Mouse (Mus musculus): Measurements from ENCODE around the gene Mog.
"Not testable (repeated sequence)": the region's sequence is repeated elsewhere in the genome, so short reads cannot be mapped to it uniquely, and the experiment has no call there.

Mog gene

GRCm38 (mm10) chr17:37044651-37045244 is 21.6 kb upstream of the Mog start:
- DNase-seq = no peak

GRCm38 (mm10) chr17:37039127-37039894 is 16.1 kb upstream of the Mog start:
- DNase-seq = no peak

- no peak for DNase-seq
These were observed 6.0 kb upstream of the Mog start for GRCm38 (mm10) chr17:37029162-37029561.

GRCm38 (mm10) chr17:37028683-37029120 is 5.5 kb upstream of the Mog start:
- peak; percentile 97 for DNase-seq

DNA sequence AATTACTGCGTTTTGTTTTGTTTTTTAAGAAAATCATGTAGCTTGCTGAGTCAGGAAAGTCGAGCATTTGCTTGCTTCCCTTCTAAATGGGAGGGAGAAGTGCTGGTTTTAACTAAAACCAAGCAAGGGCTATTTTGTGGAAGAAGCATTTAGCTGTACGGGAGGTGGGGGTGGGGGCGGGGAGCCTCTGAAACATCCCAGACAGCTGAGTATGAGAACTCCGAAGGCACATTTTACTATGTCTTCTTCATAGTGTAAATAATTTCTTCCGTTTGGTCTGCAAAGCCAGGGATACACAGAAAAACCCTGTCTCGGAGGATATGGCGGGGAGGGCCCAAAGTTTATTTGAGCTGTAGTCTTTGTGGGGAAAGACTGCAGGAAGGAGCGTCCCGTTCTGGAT is 5.0 kb upstream of the Mog start:
- no peak for DNase-seq

DNA sequence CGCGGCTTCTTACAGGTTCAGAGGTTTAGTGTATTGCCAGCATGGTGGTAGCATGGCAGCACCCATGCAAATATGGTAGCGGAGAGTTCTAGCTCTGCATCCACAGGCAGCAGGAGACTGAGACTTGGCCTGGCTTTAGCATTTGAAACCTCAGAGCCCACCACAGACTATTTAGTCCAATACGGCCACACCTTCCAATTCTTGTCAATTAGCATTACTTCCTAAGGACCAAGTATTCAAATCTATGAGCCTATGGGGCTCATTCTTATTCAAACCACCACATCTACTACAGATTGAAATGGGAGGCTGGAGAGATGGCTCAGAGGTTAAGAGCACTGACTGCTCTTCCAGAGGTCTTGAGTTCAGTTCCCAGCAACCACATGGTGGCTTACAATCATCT is 4.3 kb upstream of the Mog start:
- DNase-seq = no peak

- no peak for DNase-seq
These were observed 3.2 kb upstream of the Mog start for GRCm38 (mm10) chr17:37026425-37026824.

DNA sequence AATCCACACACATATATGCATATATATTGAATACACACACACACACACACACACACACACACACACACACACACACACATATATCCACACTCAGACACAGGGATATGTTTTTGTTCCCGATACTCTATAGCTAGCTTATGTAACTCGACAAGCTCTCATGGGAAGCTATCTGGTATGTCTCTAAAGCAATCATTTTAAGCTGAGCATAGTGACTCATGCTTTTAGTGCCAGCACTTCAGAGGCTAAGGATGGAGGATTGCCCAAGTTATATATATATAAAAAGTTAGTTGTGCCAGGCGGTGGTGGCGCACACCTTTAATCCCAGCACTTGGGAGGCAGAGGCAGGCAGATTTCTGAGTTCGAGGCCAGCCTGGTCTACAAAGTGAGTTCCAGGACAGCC is 4.0 kb downstream of the Mog start:
- not testable (repeated sequence) for DNase-seq

DNA sequence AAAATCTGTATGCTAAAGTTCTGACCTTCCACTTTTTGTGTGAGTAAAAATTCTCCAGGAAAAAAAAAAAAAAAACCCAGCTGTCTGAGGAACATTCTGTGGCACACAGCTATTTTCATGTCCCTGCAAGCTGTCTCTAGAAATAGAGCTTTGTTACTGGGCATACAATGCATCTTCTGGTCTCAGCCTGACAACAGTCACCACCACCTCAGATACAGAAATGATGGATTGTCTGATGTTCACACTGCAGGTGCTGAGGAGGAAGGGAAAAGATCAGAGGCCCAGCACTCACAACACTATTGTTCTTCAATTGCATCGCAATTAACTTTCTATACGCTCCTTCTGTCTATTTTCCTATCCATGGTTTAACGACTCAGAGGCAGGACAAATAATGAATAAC is 4.9 kb downstream of the Mog start:
- DNase-seq = no peak

DNA sequence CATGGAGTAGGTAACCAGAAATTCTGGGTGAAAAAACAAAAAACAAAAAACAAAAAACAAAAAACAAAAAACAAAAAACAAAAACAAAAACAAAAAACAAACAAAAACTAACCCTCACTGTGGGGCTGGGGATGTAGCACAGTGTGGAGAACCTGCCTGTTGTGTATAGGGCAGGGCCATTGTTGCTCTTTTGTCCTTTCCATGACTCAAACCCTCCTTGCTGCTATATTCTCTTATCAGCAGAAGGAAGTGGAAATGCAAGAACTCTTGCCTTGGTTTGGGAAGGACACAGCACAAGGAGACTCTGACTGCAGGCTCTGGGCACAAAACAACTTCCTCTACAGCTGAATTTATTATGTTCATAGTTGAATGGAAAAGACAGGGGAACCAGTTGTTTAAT is 6.9 kb downstream of the Mog start:
- no peak for DNase-seq

DNA sequence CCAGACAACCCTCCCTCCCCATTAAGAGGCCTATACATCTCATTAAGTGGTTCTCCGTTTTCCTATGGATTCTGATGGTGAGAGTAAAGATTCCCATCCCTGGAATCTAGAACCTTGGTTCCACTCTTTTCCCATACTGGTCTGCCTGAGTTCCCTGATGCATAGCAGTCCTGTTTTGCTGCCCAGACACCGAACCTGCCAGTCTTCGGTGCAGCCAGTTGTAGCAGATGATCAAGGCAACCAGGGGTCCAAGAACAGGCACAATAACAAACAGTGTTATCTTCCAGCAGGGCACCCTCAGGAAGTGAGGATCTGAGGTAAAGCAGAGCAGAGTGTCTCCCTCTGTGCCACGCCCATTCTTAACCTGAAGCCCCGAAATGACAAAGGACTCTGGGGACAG is 11.1 kb downstream of the Mog start:
- no peak for DNase-seq

GRCm38 (mm10) chr17:37011719-37012118 is 11.5 kb downstream of the Mog start:
- DNase-seq = no peak

DNA sequence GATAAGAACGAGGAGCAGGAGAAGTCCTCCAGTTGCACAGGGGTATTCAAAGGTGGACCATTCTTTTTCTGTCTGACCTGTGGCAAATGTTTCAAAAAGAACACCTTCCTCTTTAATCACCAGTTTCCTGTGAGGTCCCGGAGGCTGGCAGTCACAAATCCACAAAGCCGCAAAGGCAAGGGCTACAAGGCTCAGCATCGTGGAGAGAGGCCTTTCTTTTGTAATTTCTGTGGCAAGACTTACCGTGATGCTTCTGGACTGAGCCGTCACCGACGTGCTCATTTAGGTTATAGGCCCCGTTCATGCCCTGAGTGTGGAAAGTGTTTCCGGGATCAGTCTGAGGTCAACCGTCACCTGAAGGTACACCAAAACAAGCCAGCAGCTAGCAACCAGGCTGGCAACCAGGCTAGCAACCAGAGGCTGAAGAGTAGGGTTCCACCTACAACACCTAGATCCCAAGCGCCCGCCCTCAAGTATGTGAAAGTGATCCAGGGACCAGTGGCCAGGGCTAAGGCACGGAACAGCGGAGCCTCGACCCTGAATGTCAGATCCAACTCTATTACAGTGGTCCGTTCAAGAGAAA is 13.6 kb downstream of the Mog start:
- no peak for DNase-seq

- no peak for DNase-seq
These were observed 15.0 kb downstream of the Mog start for GRCm38 (mm10) chr17:37008161-37008560.

DNA sequence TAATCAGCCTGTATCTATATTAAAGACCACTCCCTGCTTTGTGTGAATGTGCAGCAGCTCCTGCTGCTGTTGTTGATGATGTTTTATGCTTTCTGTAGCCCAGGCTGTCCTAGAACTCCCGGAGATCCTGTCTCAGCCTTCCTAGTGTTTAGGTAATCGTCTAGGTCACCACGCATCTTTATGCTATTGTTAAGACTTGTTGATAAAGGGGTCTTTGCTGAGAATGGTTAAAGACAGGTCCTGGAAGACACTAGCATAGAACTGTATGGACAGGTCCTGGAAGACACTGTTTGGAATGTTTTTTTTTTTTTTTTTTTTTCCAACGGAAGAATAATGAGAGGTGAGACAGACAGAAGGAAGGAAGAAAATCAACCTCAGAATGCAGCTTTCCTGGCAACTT is 19.8 kb downstream of the Mog start:
- no peak for DNase-seq

GRCm38 (mm10) chr17:37002364-37003330 is 20.6 kb downstream of the Mog start:
- peak; percentile 90 for DNase-seq

- DNase-seq = no peak
These were observed 22.3 kb downstream of the Mog start, which contains the start of gene Zfp57 for GRCm38 (mm10) chr17:37000863-37001262. Zfp57 (plus strand) TSS chr17:37001163.

- DNase-seq = no peak
These were observed 24.7 kb downstream of the Mog start for GRCm38 (mm10) chr17:36998477-36998876.

- DNase-seq = peak; percentile 91
These were observed 26.0 kb downstream of the Mog start for GRCm38 (mm10) chr17:36997033-36997735.

DNA sequence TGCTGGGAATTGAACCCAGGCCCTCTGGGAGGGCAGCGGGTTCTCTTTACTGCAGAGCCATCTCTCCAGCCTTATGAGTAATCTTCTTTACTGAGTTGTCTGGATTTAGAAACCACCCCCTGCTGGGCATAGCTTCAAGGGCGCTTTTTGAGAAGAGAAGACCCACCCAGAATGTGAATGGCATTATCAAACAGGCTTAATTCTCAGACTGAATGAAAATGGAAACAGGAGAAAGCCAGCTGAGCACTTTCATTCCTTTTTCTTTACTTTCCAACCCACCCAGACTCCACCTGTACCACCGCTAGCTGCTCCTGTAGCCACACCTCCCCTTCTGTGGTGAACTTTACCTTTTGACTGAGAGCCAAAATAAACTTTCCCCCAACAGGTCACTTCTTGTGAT is 27.8 kb downstream of the Mog start:
- DNase-seq = no peak

- no peak for DNase-seq
These were observed 28.7 kb downstream of the Mog start for GRCm38 (mm10) chr17:36994528-36994927.

DNA sequence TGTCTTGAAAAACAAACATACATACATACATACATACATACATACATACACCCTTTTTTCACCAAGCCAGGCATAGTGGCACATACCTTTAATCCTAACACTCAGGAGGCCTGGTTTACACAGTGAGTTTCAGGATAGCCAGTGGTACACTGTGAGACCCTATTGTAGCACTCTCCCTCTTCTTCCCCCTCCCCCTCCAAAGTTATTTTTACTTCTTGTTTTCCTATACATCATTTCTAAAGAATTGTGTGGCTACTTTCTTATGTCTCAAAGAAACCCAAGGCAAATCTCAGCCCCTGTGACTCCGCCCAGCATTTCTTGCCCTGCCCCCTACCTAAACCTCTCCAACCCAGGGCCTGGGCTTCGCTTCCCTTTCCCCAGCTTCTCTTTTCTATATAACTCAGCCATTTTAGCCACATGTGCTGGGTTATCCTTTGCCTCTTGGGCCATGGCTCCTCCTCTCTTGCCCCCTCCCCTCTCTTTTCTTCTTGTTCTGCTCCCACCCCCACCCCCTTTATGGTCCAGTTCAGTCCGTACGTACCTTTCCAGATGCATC is 29.4 kb downstream of the Mog start:
- DNase-seq = no peak
